Mouse (Mus musculus) small intestine, adult 2 months (tissue): ENCODE measurements at regions not wholly inside any gene's neighbourhood (a gene's known extent, or its start where the extent isn't known, plus 50 kb on each side); places are given as distances from the start of the nearest gene placed in this dataset.

Experiments
- H3K27ac ChIP-seq: fragments of 200-500 bp; 2 replicates; pipeline ENCODE4 v1.5.1; 2012; ENCODE audit warnings: low read depth, low read length, control low read depth, inconsistent platforms; ENCODE audit not compliant: insufficient read depth
- H3K27me3 ChIP-seq: fragments of 200-500 bp; 2 replicates; pipeline ENCODE4 v1.6.1; 2012; ENCODE audit warnings: mild to moderate bottlenecking, moderate library complexity, low read length, inconsistent platforms; ENCODE audit not compliant: control insufficient read depth, insufficient read depth
- H3K36me3 ChIP-seq: fragments of 200-500 bp; 2 replicates; pipeline ENCODE4 v1.6.1; 2012; ENCODE audit warnings: mild to moderate bottlenecking, low read length, control low read depth, inconsistent platforms; ENCODE audit not compliant: control insufficient read depth, insufficient read depth
- H3K4me1 ChIP-seq: fragments of 200-500 bp; 2 replicates; pipeline ENCODE4 v1.6.1; 2012; ENCODE audit warnings: low read length, inconsistent platforms, mixed read lengths; ENCODE audit not compliant: control insufficient read depth, insufficient read depth, insufficient read length
- H3K4me3 ChIP-seq: fragments of 200-500 bp; 2 replicates; pipeline ENCODE4 v1.5.1; 2012; ENCODE audit warnings: low read depth, mild to moderate bottlenecking, control low read depth, inconsistent platforms, low read length, moderate library complexity
- CTCF ChIP-seq: fragments of 200-500 bp; IDR thresholded peaks from 2 replicates; pipeline ENCODE4 v1.5.1; 2012; ENCODE audit warnings: low read depth, mild to moderate bottlenecking, control low read depth, inconsistent platforms, low read length, moderate library complexity, mixed read lengths; ENCODE audit not compliant: insufficient replicate concordance, insufficient read length; ENCODE audit errors: extremely low read depth
- POLR2A ChIP-seq: fragments of 200-500 bp; IDR thresholded peaks from 2 replicates; pipeline ENCODE4 v1.6.1; 2012; ENCODE audit warnings: low read depth, mild to moderate bottlenecking, control low read depth, inconsistent platforms, low read length, moderate library complexity
- WGBS: fragments of 180-500 bp; shearing (Covaris S2); methylation state at CpG from one replicate; pipeline ENCODE4 v1.1.7; 2018; 5-methylcytosine and 5-hydroxymethylcytosine counted together

DNA sequence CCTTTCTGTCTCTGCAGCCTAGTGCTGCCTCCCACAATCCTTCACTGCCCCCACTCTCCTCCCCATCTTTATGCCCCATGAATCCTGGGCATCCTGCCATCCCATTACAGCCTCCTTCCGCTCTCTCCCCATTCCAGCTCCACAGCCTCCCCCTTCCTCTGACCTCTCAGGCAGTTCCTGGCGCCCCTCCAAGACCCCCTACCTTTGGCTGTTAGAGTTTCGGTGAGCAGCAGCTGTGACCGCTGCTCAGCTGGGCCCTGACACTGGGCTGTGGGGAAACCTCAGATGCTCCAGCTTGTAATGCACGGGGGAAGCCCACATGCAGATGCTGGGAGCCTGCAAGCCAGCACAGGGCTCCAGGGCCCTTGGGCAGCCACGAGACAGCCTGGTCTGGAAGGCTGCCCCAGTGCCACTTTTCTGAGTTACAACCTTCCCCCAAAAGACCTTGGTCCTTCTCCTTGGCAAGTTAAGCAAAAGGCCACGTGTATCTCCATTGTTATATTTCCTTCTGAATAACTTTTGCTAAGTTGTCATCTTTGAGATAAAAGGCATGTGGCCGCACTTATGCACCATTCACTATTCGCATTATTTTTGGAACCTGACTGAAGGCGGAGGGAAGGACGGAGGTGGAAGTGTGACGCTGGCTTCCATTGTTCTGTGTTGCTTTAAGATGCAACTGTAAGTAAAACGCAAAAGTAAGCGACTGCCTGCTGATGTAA lies 330.6 kb upstream of the Mki67 start:
- no peaks in the 10 kb centered on the region for H3K4me1 ChIP-seq
- H3K27me3 ChIP-seq: no peaks in the 10 kb centered on the region
- no peak overlapping the region for H3K4me3 ChIP-seq
- no peak overlapping the region for H3K27ac ChIP-seq
- 40% methylated on average over 14 of the region's 14 CpGs for WGBS
- TF ChIP-seq POLR2A: no peak
- no peak for TF ChIP-seq CTCF
- no peaks in the 10 kb centered on the region for H3K36me3 ChIP-seq

- Histone ChIP-seq H3K4me3 (no peak overlapping the region), H3K36me3 (no peaks in the 10 kb centered on the region), H3K27ac (no peak overlapping the region), H3K27me3 (no peaks in the 10 kb centered on the region), H3K4me1 (no peaks in the 10 kb centered on the region)
- TF ChIP-seq POLR2A (no peak), CTCF (no peak)
- WGBS: 52% methylated on average over 7 of the region's 7 CpGs
Measured at GRCm38 (mm10) chr7:136047364-136047945, 331.3 kb upstream of the Mki67 start.

DNA sequence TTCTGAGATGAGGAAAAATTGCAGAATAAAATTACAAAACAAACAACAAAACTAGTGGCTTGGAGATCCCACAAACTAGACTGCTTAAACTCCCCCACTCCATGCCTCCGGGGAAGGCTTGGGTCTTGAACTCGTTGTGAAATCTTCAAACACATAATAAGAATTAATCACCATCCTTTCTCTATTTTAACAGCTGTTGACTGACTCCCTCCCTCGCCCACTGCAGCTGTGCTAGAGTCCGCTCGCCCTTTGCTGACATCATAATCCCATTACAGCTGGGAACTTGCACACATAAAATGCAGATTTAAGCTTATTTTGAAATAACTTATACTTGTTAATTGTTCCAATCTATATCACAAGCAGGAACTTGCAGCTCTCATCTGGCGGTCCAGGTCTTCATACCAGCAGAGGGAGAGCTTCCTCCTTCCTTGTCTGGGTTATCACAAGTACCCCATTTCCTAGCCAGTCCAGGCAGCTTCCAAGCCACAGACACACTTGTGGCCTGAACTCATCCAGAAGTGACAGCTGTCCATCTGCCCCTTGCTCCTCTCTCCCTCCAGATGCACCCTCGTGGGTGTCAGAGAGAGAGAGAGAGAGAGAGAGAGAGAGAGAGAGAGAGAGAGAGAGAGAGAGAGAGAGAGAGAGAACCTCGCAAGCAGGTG lies 332.9 kb upstream of the Mki67 start:
- no peak overlapping the region for H3K4me3 ChIP-seq
- H3K4me1 ChIP-seq: no peaks in the 10 kb centered on the region
- no peaks in the 10 kb centered on the region for H3K27me3 ChIP-seq
- TF ChIP-seq CTCF: no peak
- TF ChIP-seq POLR2A: no peak
- 42% methylated on average over 8 of the region's 8 CpGs for WGBS
- no peaks in the 10 kb centered on the region for H3K36me3 ChIP-seq
- H3K27ac ChIP-seq: no peak overlapping the region

DNA sequence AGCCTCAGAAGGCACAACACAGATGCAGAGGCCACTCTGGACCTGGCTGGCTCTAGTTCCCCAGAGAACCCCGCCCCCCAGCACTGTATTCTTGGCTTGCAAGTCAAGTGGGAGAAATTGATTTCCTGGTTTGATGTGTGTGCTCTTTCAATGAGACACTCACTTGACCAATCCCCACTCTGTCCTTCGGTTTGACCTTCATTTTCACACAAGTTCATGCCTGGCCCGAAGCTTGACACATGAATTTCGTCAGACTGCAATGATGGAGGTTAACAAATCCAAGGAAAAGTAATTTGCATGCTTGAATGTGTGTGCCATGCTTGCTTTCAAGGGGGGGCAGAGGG lies 333.4 kb upstream of the Mki67 start:
- no peaks in the 10 kb centered on the region for H3K36me3 ChIP-seq
- H3K27ac ChIP-seq: no peak overlapping the region
- no peak overlapping the region for H3K4me3 ChIP-seq
- TF ChIP-seq CTCF (no peak), POLR2A (no peak)
- no peaks in the 10 kb centered on the region for H3K4me1 ChIP-seq
- 57% methylated on average over 4 of the region's 4 CpGs for WGBS
- H3K27me3 ChIP-seq: no peaks in the 10 kb centered on the region

DNA sequence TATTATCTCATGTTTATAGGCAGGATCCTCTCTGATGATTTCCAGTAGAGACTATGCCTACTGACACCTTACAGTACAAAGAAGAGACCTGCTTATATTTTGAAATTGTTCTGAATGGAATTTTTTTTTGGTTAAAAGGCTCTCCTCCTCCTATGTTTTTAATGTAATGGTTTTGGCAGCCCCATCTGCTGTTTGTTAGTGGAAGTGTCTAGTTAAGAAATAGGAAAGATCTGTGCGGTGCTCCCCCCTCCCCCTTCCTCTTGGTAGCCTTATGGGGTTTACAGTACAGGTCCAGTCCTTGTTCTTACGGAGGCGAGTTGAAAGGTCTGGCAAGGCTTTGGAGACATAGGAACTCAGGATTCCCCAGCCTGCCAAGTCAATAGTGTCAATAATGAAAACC lies 334.0 kb upstream of the Mki67 start:
- Histone ChIP-seq H3K36me3 (no peaks in the 10 kb centered on the region), H3K4me1 (no peaks in the 10 kb centered on the region), H3K27me3 (no peaks in the 10 kb centered on the region), H3K27ac (no peak overlapping the region), H3K4me3 (no peak overlapping the region)
- TF ChIP-seq POLR2A (no peak), CTCF (no peak)
- whole genome bisulfite sequencing: 67% methylated on average over 3 of the region's 3 CpGs

- no peaks in the 10 kb centered on the region for H3K4me1 ChIP-seq
- H3K27ac ChIP-seq: no peak overlapping the region
- H3K4me3 ChIP-seq: no peak overlapping the region
- no peak for TF ChIP-seq POLR2A
- TF ChIP-seq CTCF: no peak
- H3K36me3 ChIP-seq: no peaks in the 10 kb centered on the region
- H3K27me3 ChIP-seq: peaks cover 6% of the 10 kb centered on the region
- WGBS: 60% methylated on average over 16 of the region's 16 CpGs
Measured at GRCm38 (mm10) chr7:136056876-136057484, 340.8 kb upstream of the Mki67 start.

DNA sequence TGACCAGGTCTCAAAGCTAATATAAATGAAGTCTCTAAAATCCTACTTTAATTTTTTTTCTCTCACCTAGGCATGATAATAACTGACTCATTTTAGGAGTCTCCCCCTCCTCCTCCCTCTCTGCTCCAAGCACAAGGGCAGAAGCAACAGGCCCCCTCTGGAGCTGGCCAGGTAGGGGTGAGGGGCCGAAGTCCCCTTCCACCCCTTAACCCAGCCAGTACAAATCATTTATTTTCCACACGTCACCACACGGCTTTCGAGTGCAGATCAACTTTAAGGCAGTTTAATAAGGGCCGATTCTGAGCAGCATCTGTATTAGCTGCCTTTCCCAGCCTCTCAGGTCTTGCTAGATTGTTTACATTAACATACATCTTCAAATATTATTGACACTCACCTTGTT lies 342.2 kb upstream of the Mki67 start:
- Histone ChIP-seq H3K4me1 (no peaks in the 10 kb centered on the region), H3K36me3 (no peaks in the 10 kb centered on the region), H3K4me3 (no peak overlapping the region), H3K27ac (no peak overlapping the region), H3K27me3 (peaks cover 6% of the 10 kb centered on the region)
- 53% methylated on average over 5 of the region's 5 CpGs for WGBS
- TF ChIP-seq CTCF (no peak), POLR2A (no peak)
